Mouse (Mus musculus): Measurements from ENCODE around the gene Cdk5. TPM values are rescaled to one million over a fixed set of nuclear protein-coding genes. Genes with fewer than 3 reads are reported as not detected.

The Cdk5 gene
- total RNA-seq (2014; rRNA removed) (96.5 and 104 TPM in 2 replicates), polyA plus RNA-seq (2015; fragmentation: Nextera tagmentation; extraction: Ambion mirVana) (168 and 182 TPM in 2 replicates)

GRCm38 (mm10) chr5:24423129-24424003 is at the start of gene Cdk5, which contains the start of gene Slc4a2:
Gene Cdk5 (minus strand): TSS chr5:24423530.
Gene Slc4a2 (plus strand): TSS chr5:24423837.
- Histone ChIP-seq H3K4me3 (ENCODE audit: low read depth, low read length) (peak within 1 kb of the TSS; percentile 59), H3K9ac (replicated peaks; ENCODE audit: low read length, poor library complexity, severe bottlenecking) (peak within 1 kb of the TSS; percentile 81), H3K27me3 (ENCODE audit: insufficient read depth, low read length) (no peaks in the 10 kb centered on the region), H3K9me3 (ENCODE audit: low read length) (no peaks in the 10 kb centered on the region), H3K4me1 (ENCODE audit: insufficient read depth, low read length) (peaks cover 16% of the 10 kb centered on the region; the same call in 1 of the 2 replicates), H3K36me3 (ENCODE audit: insufficient read depth, low read length) (peaks cover 25% of the 10 kb centered on the region), H3K4me2 (ENCODE audit: low read depth, low read length, poor library complexity, severe bottlenecking) (peak within 1 kb of the TSS; percentile 94), H3K27ac (ENCODE audit: low read depth, low read length) (peak within 1 kb of the TSS; percentile 92)
- 1% methylated on average over 46 of the region's 46 CpGs for WGBS
- TF ChIP-seq CTCF (IDR thresholded peaks at IDR 0.05): peak; percentile 14; the same call in 1 of the 2 replicates
- DNase-seq (ENCODE audit: low spot score) (peak; percentile 100), ATAC-seq (ENCODE audit: low FRiP score) (peak; percentile 94)

GRCm38 (mm10) chr5:24470600-24470999 is 47.3 kb upstream of the Cdk5 start:
- ATAC-seq (ENCODE audit: low FRiP score) (peak; percentile 70), DNase-seq (ENCODE audit: low spot score) (peak; percentile 89)
- Histone ChIP-seq H3K27me3 (ENCODE audit: insufficient read depth, low read length) (no peaks in the 10 kb centered on the region), H3K27ac (ENCODE audit: low read depth, low read length) (no peak overlapping the region), H3K4me1 (ENCODE audit: insufficient read depth, low read length) (0 out of 2 replicates have a peak, but pooled peaks cover 15% of the 10 kb centered on the region), H3K4me3 (ENCODE audit: low read depth, low read length) (no peak overlapping the region), H3K9ac (replicated peaks; ENCODE audit: low read length, poor library complexity, severe bottlenecking) (no peak overlapping the region), H3K9me3 (ENCODE audit: low read length) (no peaks in the 10 kb centered on the region), H3K4me2 (ENCODE audit: low read depth, low read length, poor library complexity, severe bottlenecking) (no peak overlapping the region), H3K36me3 (ENCODE audit: insufficient read depth, low read length) (no peaks in the 10 kb centered on the region)
- 12% methylated on average over 5 of the region's 5 CpGs for WGBS
- peak; percentile 95 for TF ChIP-seq CTCF (IDR thresholded peaks at IDR 0.05)

- WGBS: 24% methylated on average over 12 of the region's 12 CpGs
- H3K4me1 ChIP-seq (ENCODE audit: insufficient read depth, low read length): 0 out of 2 replicates have a peak, but pooled peaks cover 6% of the 10 kb centered on the region
- no peaks in the 10 kb centered on the region for H3K9me3 ChIP-seq (ENCODE audit: low read length)
- no peak overlapping the region for H3K27ac ChIP-seq (ENCODE audit: low read depth, low read length)
- H3K36me3 ChIP-seq (ENCODE audit: insufficient read depth, low read length): no peaks in the 10 kb centered on the region
- H3K4me3 ChIP-seq (ENCODE audit: low read depth, low read length): no peak overlapping the region
- no peaks in the 10 kb centered on the region for H3K27me3 ChIP-seq (ENCODE audit: insufficient read depth, low read length)
- H3K9ac ChIP-seq (replicated peaks; ENCODE audit: low read length, poor library complexity, severe bottlenecking): no peak overlapping the region
- H3K4me2 ChIP-seq (ENCODE audit: low read depth, low read length, poor library complexity, severe bottlenecking): peak overlapping the region; percentile 18; the same call in 1 of the 2 replicates
- no peak for TF ChIP-seq CTCF (IDR thresholded peaks at IDR 0.05)
- ATAC-seq (ENCODE audit: low FRiP score) (no peak), DNase-seq (ENCODE audit: low spot score) (no peak)
Observed at GRCm38 (mm10) chr5:24466762-24467161, 43.4 kb upstream of the Cdk5 start.

GRCm38 (mm10) chr5:24455613-24456012 is 32.3 kb upstream of the Cdk5 start:
- Histone ChIP-seq H3K4me2 (ENCODE audit: low read depth, low read length, poor library complexity, severe bottlenecking) (peak overlapping the region; percentile 26), H3K9ac (replicated peaks; ENCODE audit: low read length, poor library complexity, severe bottlenecking) (no peak overlapping the region; the same call in 1 of the 2 replicates), H3K27me3 (ENCODE audit: insufficient read depth, low read length) (no peaks in the 10 kb centered on the region), H3K9me3 (ENCODE audit: low read length) (no peaks in the 10 kb centered on the region), H3K4me1 (ENCODE audit: insufficient read depth, low read length) (peaks cover 22% of the 10 kb centered on the region; the same call in 1 of the 2 replicates), H3K4me3 (ENCODE audit: low read depth, low read length) (no peak overlapping the region), H3K27ac (ENCODE audit: low read depth, low read length) (no peak overlapping the region), H3K36me3 (ENCODE audit: insufficient read depth, low read length) (no peaks in the 10 kb centered on the region)
- DNase-seq (ENCODE audit: low spot score) (no peak), ATAC-seq (ENCODE audit: low FRiP score) (no peak)
- WGBS: 45% methylated on average over 7 of the region's 7 CpGs
- no peak for TF ChIP-seq CTCF (IDR thresholded peaks at IDR 0.05)

GRCm38 (mm10) chr5:24455076-24455475 is 31.7 kb upstream of the Cdk5 start:
- ATAC-seq (ENCODE audit: low FRiP score) (no peak), DNase-seq (ENCODE audit: low spot score) (no peak)
- H3K36me3 ChIP-seq (ENCODE audit: insufficient read depth, low read length): no peaks in the 10 kb centered on the region
- no peak overlapping the region for H3K9ac ChIP-seq (replicated peaks; ENCODE audit: low read length, poor library complexity, severe bottlenecking)
- no peaks in the 10 kb centered on the region for H3K9me3 ChIP-seq (ENCODE audit: low read length)
- H3K4me2 ChIP-seq (ENCODE audit: low read depth, low read length, poor library complexity, severe bottlenecking): peak overlapping the region; percentile 98
- 63% methylated on average over 3 of the region's 3 CpGs for WGBS
- no peak for TF ChIP-seq CTCF (IDR thresholded peaks at IDR 0.05)
- H3K27ac ChIP-seq (ENCODE audit: low read depth, low read length): no peak overlapping the region
- no peaks in the 10 kb centered on the region for H3K27me3 ChIP-seq (ENCODE audit: insufficient read depth, low read length)
- no peak overlapping the region for H3K4me3 ChIP-seq (ENCODE audit: low read depth, low read length)
- peaks cover 22% of the 10 kb centered on the region; the same call in 1 of the 2 replicates for H3K4me1 ChIP-seq (ENCODE audit: insufficient read depth, low read length)

GRCm38 (mm10) chr5:24453985-24454303 is 30.6 kb upstream of the Cdk5 start:
- DNase-seq (ENCODE audit: low spot score) (no peak), ATAC-seq (ENCODE audit: low FRiP score) (no peak)
- H3K27me3 ChIP-seq (ENCODE audit: insufficient read depth, low read length): no peaks in the 10 kb centered on the region
- 9% methylated on average over 2 of the region's 2 CpGs for WGBS
- no peak overlapping the region for H3K27ac ChIP-seq (ENCODE audit: low read depth, low read length)
- TF ChIP-seq CTCF (IDR thresholded peaks at IDR 0.05): no peak
- no peaks in the 10 kb centered on the region for H3K9me3 ChIP-seq (ENCODE audit: low read length)
- H3K9ac ChIP-seq (replicated peaks; ENCODE audit: low read length, poor library complexity, severe bottlenecking): peak overlapping the region; percentile 91; the same call in 1 of the 2 replicates
- peak overlapping the region; percentile 98 for H3K4me2 ChIP-seq (ENCODE audit: low read depth, low read length, poor library complexity, severe bottlenecking)
- H3K36me3 ChIP-seq (ENCODE audit: insufficient read depth, low read length): no peaks in the 10 kb centered on the region
- peaks cover 22% of the 10 kb centered on the region; the same call in 1 of the 2 replicates for H3K4me1 ChIP-seq (ENCODE audit: insufficient read depth, low read length)
- peak overlapping the region; percentile 65 for H3K4me3 ChIP-seq (ENCODE audit: low read depth, low read length)

Measured in midbrain, postnatal 0 days (tissue).